Comparison of ENCODE assay signal across 7 mouse cellular contexts in genomic region chr19:46690387-46690786, GRCm38 (mm10). TPM values are rescaled to one million over a fixed set of nuclear protein-coding genes. Genes with fewer than 3 reads are reported as not detected.
DNase-seq lines count a peak whose midpoint lies in the region; ATAC-seq and TF ChIP-seq lines count a peak whose summit lies in the region.

No protein-coding gene starts in this region.

- H3K4me1 ChIP-seq in lung, embryonic 14.5 days (ENCODE audit: insufficient read depth) = peaks cover 5% of the 10 kb centered on the region; the same call in 1 of the 2 replicates
- H3K4me1 ChIP-seq in embryonic fibroblast, embryonic 13.5 days (ENCODE audit: control insufficient read depth, insufficient read depth, low read length) = no peaks in the 10 kb centered on the region; the same call in 1 of the 2 replicates
- H3K4me1 ChIP-seq in limb, embryonic 10.5 days = peaks cover 11% of the 10 kb centered on the region; the same call in 1 of the 2 replicates
- H3K4me1 ChIP-seq in neural tube, embryonic 15.5 days = peaks cover 9% of the 10 kb centered on the region

- peak overlapping the region; percentile 69 for H3K4me2 ChIP-seq in lung, embryonic 14.5 days
- H3K4me2 ChIP-seq in neural tube, embryonic 15.5 days = peak overlapping the region; percentile 65

- H3K27me3 ChIP-seq in lung, embryonic 14.5 days (ENCODE audit: insufficient read depth, low read length) = no peaks in the 10 kb centered on the region
- no peaks in the 10 kb centered on the region for H3K27me3 ChIP-seq in limb, embryonic 10.5 days (ENCODE audit: low read depth, poor library complexity, severe bottlenecking)
- H3K27me3 ChIP-seq in neural tube, embryonic 15.5 days (replicated peaks) = no peaks in the 10 kb centered on the region

- no peak overlapping the region for H3K27ac ChIP-seq in lung, embryonic 14.5 days (ENCODE audit: low read depth)
- no peak overlapping the region for H3K27ac ChIP-seq in embryonic fibroblast, embryonic 13.5 days (ENCODE audit: insufficient read depth, low read length)
- H3K27ac ChIP-seq in limb, embryonic 10.5 days = peak overlapping the region; percentile 95
- peak overlapping the region; percentile 92 for H3K27ac ChIP-seq in neural tube, embryonic 15.5 days (replicated peaks)

- no peak for TF ChIP-seq CTCF in lung, embryonic 14.5 days (IDR thresholded peaks at IDR 0.05; ENCODE audit: low read depth)
- TF ChIP-seq CTCF in embryonic fibroblast, embryonic 13.5 days (IDR thresholded peaks at IDR 0.05; ENCODE audit: borderline replicate concordance, insufficient read depth, low read length) = no peak

- no peaks in the 10 kb centered on the region for H3K9me3 ChIP-seq in lung, embryonic 14.5 days (ENCODE audit: low read depth, low read length)
- H3K9me3 ChIP-seq in limb, embryonic 10.5 days (replicated peaks) = no peaks in the 10 kb centered on the region
- no peaks in the 10 kb centered on the region for H3K9me3 ChIP-seq in neural tube, embryonic 15.5 days (replicated peaks)

- DNase-seq in lung, embryonic 14.5 days = no peak
- DNase-seq in lung, postnatal 36 days = no peak
- no peak for DNase-seq in limb, embryonic 10.5 days (ENCODE audit: low spot score)
- DNase-seq in T-cell, adult 2 months (ENCODE audit: low spot score) = no peak
- DNase-seq in left cerebral cortex, adult 9 months (ENCODE audit: low spot score in 2 of 2) = no peak

- TF ChIP-seq POLR2A in embryonic fibroblast, embryonic 13.5 days (IDR thresholded peaks at IDR 0.05; ENCODE audit: low read depth, low read length) = 0 out of 2 replicates have a peak, but pooled peaks have one; percentile 17

- peak overlapping the region; percentile 82 for H3K9ac ChIP-seq in lung, embryonic 14.5 days
- peak overlapping the region; percentile 87 for H3K9ac ChIP-seq in neural tube, embryonic 15.5 days (replicated peaks)

- no peak for ATAC-seq in lung, embryonic 14.5 days (ENCODE audit: insufficient read depth)
- ATAC-seq in neural tube, embryonic 15.5 days (ENCODE audit: low FRiP score) = no peak; the same call in 1 of the 2 replicates

- H3K4me3 ChIP-seq in lung, embryonic 14.5 days (ENCODE audit: low read depth, low read length) = peak overlapping the region; percentile 72
- peak overlapping the region; percentile 55 for H3K4me3 ChIP-seq in embryonic fibroblast, embryonic 13.5 days (ENCODE audit: insufficient read depth, low read length)
- H3K4me3 ChIP-seq in limb, embryonic 10.5 days = peak overlapping the region; percentile 70
- H3K4me3 ChIP-seq in neural tube, embryonic 15.5 days (replicated peaks) = peak overlapping the region; percentile 74

- WGBS in lung, embryonic 14.5 days = 67% methylated on average over 11 of the region's 11 CpGs
- WGBS in limb, embryonic 10.5 days = 81% methylated on average over 11 of the region's 11 CpGs
- 70% methylated on average over 11 of the region's 11 CpGs for WGBS in neural tube, embryonic 15.5 days

- no peaks in the 10 kb centered on the region for H3K36me3 ChIP-seq in lung, embryonic 14.5 days (ENCODE audit: insufficient read depth)
- peaks cover 11% of the 10 kb centered on the region; the same call in 1 of the 2 replicates for H3K36me3 ChIP-seq in limb, embryonic 10.5 days
- H3K36me3 ChIP-seq in neural tube, embryonic 15.5 days = peaks cover 11% of the 10 kb centered on the region; the same call in 1 of the 2 replicates

RNA-seq across cellular contexts. Expression of gene Borcs7, which starts 0.7 kb away (rescaled TPM):
- 15.5 and 17.3 TPM in 2 replicates for polyA plus RNA-seq in lung, embryonic 14.5 days (2014; fragmentation: Nextera tagmentation; extraction: Ambion mirVana)
- polyA plus RNA-seq in embryonic fibroblast, embryonic 13.5 days (2011; ENCODE audit: insufficient read length, low read depth, missing spikeins) = 10.1 and 13.0 TPM in 2 replicates
- polyA plus RNA-seq in limb, embryonic 10.5 days (2016; fragmentation: Nextera tagmentation; extraction: Ambion mirVana) = 11.0 and 12.7 TPM in 2 replicates
- 24.7 and 29.8 TPM in 2 replicates for polyA plus RNA-seq in neural tube, embryonic 15.5 days (2015; fragmentation: Nextera tagmentation; extraction: Ambion mirVana)

RNA-seq across cellular contexts. Expression of gene As3mt, which starts 16.9 kb away (rescaled TPM):
- 28.5 and 29.2 TPM in 2 replicates for polyA plus RNA-seq in lung, embryonic 14.5 days (2014; fragmentation: Nextera tagmentation; extraction: Ambion mirVana)
- 5.6 and 10.3 TPM in 2 replicates for polyA plus RNA-seq in embryonic fibroblast, embryonic 13.5 days (2011; ENCODE audit: insufficient read length, low read depth, missing spikeins)
- 29.7 and 31.4 TPM in 2 replicates for polyA plus RNA-seq in limb, embryonic 10.5 days (2016; fragmentation: Nextera tagmentation; extraction: Ambion mirVana)
- 49.4 and 49.8 TPM in 2 replicates for polyA plus RNA-seq in neural tube, embryonic 15.5 days (2015; fragmentation: Nextera tagmentation; extraction: Ambion mirVana)

RNA-seq across cellular contexts. Expression of gene Cyp17a1, which starts 17.4 kb away (rescaled TPM):
- not detected in 2 replicates for polyA plus RNA-seq in lung, embryonic 14.5 days (2014; fragmentation: Nextera tagmentation; extraction: Ambion mirVana)
- not detected in 2 replicates for polyA plus RNA-seq in embryonic fibroblast, embryonic 13.5 days (2011; ENCODE audit: insufficient read length, low read depth, missing spikeins)
- polyA plus RNA-seq in limb, embryonic 10.5 days (2016; fragmentation: Nextera tagmentation; extraction: Ambion mirVana) = not detected in 2 replicates
- 0.23 TPM in 1 of 2 replicates, not detected in the other for polyA plus RNA-seq in neural tube, embryonic 15.5 days (2015; fragmentation: Nextera tagmentation; extraction: Ambion mirVana)

Comparison
In these comparisons a context has a peak if more than half of its experiments do, and no peak if none do; other contexts are left out.
1. H3K27ac ChIP-seq: peak in limb, embryonic 10.5 days (single experiment) and neural tube, embryonic 15.5 days (single experiment); none in lung, embryonic 14.5 days (single experiment) and embryonic fibroblast, embryonic 13.5 days (single experiment).
2. Peak in every context shown above with its lines, with median percentiles within 50 percentile points of each other: H3K4me3 ChIP-seq.